Mouse (Mus musculus): Measurements from ENCODE around the gene Hipk2. TPM values are rescaled to one million over a fixed set of nuclear protein-coding genes. Genes with fewer than 3 reads are reported as not detected.

The Hipk2 gene
- polyA plus RNA-seq, 1 experiment = 26.9 TPM

DNA sequence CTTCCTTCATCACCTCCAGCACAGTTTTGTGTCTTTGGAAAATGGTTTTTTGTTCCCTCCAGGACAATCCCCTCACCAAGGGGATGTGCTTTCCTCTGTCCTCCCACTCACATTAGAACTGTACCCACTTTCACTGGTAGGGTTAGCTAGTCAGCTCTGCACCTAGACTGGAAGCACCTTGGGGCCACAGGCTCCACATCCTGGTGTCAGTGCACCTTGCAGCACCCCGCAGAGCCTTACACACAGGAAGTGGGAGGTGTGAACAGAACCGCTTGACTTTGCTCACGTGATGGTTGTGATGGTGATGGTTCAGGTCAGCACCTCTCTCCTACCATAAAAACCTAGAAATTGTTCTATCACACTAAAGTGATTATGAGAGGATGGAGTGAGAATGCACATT is 116.8 kb downstream of the Hipk2 start:
- TF ChIP-seq CTCF (IDR thresholded peaks at IDR 0.05; ENCODE audit: extremely low read depth, insufficient read depth, low read length) (no peak), POLR2A (IDR thresholded peaks at IDR 0.05; ENCODE audit: extremely low read depth, insufficient read depth, low read length) (no peak)
- no peak overlapping the region for H3K27ac ChIP-seq (ENCODE audit: insufficient read depth, low read length)
- H3K4me1 ChIP-seq (ENCODE audit: control insufficient read depth, insufficient read depth, low read length) = peaks cover 2% of the 10 kb centered on the region; the same call in 1 of the 2 replicates
- H3K4me3 ChIP-seq (ENCODE audit: insufficient read depth, low read length) = no peak overlapping the region

DNA sequence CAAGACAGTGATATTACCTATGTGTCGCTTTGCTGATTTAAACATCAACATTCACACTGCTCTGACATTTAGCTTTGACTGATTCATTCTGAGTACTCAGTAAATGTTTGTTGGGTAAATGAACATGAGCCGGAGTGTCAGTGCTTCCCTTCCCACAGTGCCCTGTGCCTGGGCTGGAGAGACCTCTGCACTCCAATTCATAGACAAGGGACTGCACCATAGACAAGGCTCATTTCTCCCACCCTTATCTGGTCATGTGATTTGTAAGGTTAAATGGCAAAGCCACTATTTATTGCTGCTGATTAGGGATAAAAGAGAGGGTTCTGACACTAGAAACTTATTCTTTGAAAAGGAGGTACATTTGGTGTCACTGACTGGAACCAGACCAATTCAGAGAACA is 118.4 kb downstream of the Hipk2 start:
- H3K4me3 ChIP-seq (ENCODE audit: insufficient read depth, low read length) = no peak overlapping the region
- no peak overlapping the region for H3K27ac ChIP-seq (ENCODE audit: insufficient read depth, low read length)
- TF ChIP-seq POLR2A (IDR thresholded peaks at IDR 0.05; ENCODE audit: extremely low read depth, insufficient read depth, low read length) (no peak), CTCF (IDR thresholded peaks at IDR 0.05; ENCODE audit: extremely low read depth, insufficient read depth, low read length) (no peak)
- H3K4me1 ChIP-seq (ENCODE audit: control insufficient read depth, insufficient read depth, low read length) = peaks cover 2% of the 10 kb centered on the region; the same call in 1 of the 2 replicates

GRCm38 (mm10) chr6:38756968-38757367 is 119.0 kb downstream of the Hipk2 start:
- no peak overlapping the region for H3K4me3 ChIP-seq (ENCODE audit: insufficient read depth, low read length)
- no peak overlapping the region for H3K27ac ChIP-seq (ENCODE audit: insufficient read depth, low read length)
- TF ChIP-seq POLR2A (IDR thresholded peaks at IDR 0.05; ENCODE audit: extremely low read depth, insufficient read depth, low read length) (no peak), CTCF (IDR thresholded peaks at IDR 0.05; ENCODE audit: extremely low read depth, insufficient read depth, low read length) (no peak)
- H3K4me1 ChIP-seq (ENCODE audit: control insufficient read depth, insufficient read depth, low read length) = peaks cover 2% of the 10 kb centered on the region; the same call in 1 of the 2 replicates

- TF ChIP-seq POLR2A (IDR thresholded peaks at IDR 0.05; ENCODE audit: extremely low read depth, insufficient read depth, low read length) (no peak), CTCF (IDR thresholded peaks at IDR 0.05; ENCODE audit: extremely low read depth, insufficient read depth, low read length) (no peak)
- peaks cover 2% of the 10 kb centered on the region; the same call in 1 of the 2 replicates for H3K4me1 ChIP-seq (ENCODE audit: control insufficient read depth, insufficient read depth, low read length)
- no peak overlapping the region for H3K27ac ChIP-seq (ENCODE audit: insufficient read depth, low read length)
- no peak overlapping the region for H3K4me3 ChIP-seq (ENCODE audit: insufficient read depth, low read length)
Observed at GRCm38 (mm10) chr6:38755961-38756360, 120.0 kb downstream of the Hipk2 start.

- H3K4me3 ChIP-seq (ENCODE audit: insufficient read depth, low read length) = no peak overlapping the region
- TF ChIP-seq CTCF (IDR thresholded peaks at IDR 0.05; ENCODE audit: extremely low read depth, insufficient read depth, low read length) (no peak), POLR2A (IDR thresholded peaks at IDR 0.05; ENCODE audit: extremely low read depth, insufficient read depth, low read length) (no peak)
- H3K4me1 ChIP-seq (ENCODE audit: control insufficient read depth, insufficient read depth, low read length) = peaks cover under 1% of the 10 kb centered on the region; the same call in 1 of the 2 replicates
- H3K27ac ChIP-seq (ENCODE audit: insufficient read depth, low read length) = no peak overlapping the region
Observed at GRCm38 (mm10) chr6:38755188-38755587, 120.8 kb downstream of the Hipk2 start.

DNA sequence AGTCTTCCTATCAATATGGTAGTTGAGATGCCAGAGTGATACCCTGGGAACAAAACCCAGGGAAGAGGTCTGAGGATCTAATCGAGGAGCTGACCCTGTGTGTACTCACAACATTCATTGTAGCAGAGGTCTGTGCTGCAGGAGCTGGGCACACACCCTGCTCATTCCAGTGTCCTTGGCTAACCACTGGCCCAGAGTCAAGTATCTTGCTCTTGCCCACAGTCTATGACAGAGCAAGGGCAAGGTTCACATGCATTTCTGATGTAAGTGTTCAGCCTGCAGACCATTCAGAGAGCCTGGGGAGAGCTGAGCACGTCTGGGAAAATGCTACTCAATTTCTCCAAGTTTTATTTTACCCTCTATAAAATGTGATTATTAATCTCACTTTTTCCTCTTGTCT is 122.2 kb downstream of the Hipk2 start:
- Histone ChIP-seq H3K4me3 (ENCODE audit: insufficient read depth, low read length) (no peak overlapping the region), H3K4me1 (ENCODE audit: control insufficient read depth, insufficient read depth, low read length) (no peaks in the 10 kb centered on the region), H3K27ac (ENCODE audit: insufficient read depth, low read length) (no peak overlapping the region)
- TF ChIP-seq POLR2A (IDR thresholded peaks at IDR 0.05; ENCODE audit: extremely low read depth, insufficient read depth, low read length) (no peak), CTCF (IDR thresholded peaks at IDR 0.05; ENCODE audit: extremely low read depth, insufficient read depth, low read length) (no peak)

- TF ChIP-seq POLR2A (IDR thresholded peaks at IDR 0.05; ENCODE audit: extremely low read depth, insufficient read depth, low read length) = no peak
- no peak for TF ChIP-seq CTCF (IDR thresholded peaks at IDR 0.05; ENCODE audit: extremely low read depth, insufficient read depth, low read length)
- Histone ChIP-seq H3K4me1 (ENCODE audit: control insufficient read depth, insufficient read depth, low read length) (no peaks in the 10 kb centered on the region), H3K4me3 (ENCODE audit: insufficient read depth, low read length) (no peak overlapping the region), H3K27ac (ENCODE audit: insufficient read depth, low read length) (no peak overlapping the region)
Observed at GRCm38 (mm10) chr6:38753025-38753424, 122.9 kb downstream of the Hipk2 start.

DNA sequence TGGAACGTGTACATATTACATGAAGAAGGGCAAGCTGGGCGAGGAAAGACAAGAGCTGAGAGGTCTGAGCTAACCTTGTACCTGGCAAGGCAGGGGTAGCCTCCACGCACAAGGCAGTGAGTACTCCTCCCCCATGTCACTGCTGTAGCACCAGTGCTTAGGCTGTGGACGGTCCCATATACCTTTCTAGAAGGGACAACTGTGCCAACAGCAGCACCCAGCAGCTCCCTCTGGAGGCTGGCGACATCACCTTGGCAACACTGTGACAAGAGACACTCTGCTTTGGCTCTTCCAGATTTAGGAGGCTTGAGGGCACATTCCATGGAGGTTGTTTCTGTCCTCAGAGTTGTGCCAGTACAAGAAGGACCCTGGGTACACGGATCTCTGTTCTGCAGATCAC is 123.5 kb downstream of the Hipk2 start:
- Histone ChIP-seq H3K4me3 (ENCODE audit: insufficient read depth, low read length) (no peak overlapping the region), H3K4me1 (ENCODE audit: control insufficient read depth, insufficient read depth, low read length) (no peaks in the 10 kb centered on the region), H3K27ac (ENCODE audit: insufficient read depth, low read length) (no peak overlapping the region)
- TF ChIP-seq POLR2A (IDR thresholded peaks at IDR 0.05; ENCODE audit: extremely low read depth, insufficient read depth, low read length) (no peak), CTCF (IDR thresholded peaks at IDR 0.05; ENCODE audit: extremely low read depth, insufficient read depth, low read length) (no peak)

DNA sequence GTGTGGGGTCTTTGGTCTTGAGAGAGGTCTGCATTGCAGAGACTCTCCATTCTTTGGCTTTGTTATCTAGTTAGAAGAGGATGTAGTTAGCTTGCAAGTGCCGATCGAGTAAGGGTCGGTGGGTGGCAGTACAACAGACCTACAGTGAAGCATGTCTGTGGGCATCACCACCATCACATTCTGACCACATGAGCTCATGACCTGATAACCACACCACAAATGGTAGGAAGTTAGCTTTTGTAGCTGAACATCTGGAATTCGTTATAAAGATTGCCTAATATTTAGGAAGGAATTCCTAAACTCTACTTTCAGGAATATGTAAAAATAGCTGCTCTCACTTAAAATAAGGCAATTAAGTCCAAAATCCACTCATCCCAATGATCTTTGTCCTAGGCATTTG is 127.9 kb downstream of the Hipk2 start:
- TF ChIP-seq POLR2A (IDR thresholded peaks at IDR 0.05; ENCODE audit: extremely low read depth, insufficient read depth, low read length) (no peak), CTCF (IDR thresholded peaks at IDR 0.05; ENCODE audit: extremely low read depth, insufficient read depth, low read length) (no peak)
- H3K27ac ChIP-seq (ENCODE audit: insufficient read depth, low read length) = no peak overlapping the region
- no peaks in the 10 kb centered on the region for H3K4me1 ChIP-seq (ENCODE audit: control insufficient read depth, insufficient read depth, low read length)
- no peak overlapping the region for H3K4me3 ChIP-seq (ENCODE audit: insufficient read depth, low read length)

DNA sequence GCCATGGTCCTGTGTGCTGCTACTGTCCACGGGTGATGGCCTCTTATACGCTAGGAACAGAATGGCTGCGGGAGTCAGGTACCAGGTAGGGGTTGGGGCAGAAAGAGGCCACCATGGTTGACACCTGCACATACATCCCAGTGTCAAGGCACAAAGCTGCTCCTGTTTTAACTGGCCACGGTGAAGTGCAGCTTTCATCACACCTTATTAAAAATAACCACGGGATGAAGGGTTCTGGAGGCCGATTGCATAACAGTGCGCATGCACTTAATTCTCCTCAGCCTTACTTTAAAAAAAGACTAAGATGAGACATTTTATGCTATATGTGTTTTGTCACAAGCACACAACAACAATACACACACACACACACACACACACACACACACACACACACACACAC is 132.6 kb downstream of the Hipk2 start:
- no peak overlapping the region for H3K4me3 ChIP-seq (ENCODE audit: insufficient read depth, low read length)
- TF ChIP-seq POLR2A (IDR thresholded peaks at IDR 0.05; ENCODE audit: extremely low read depth, insufficient read depth, low read length) (no peak), CTCF (IDR thresholded peaks at IDR 0.05; ENCODE audit: extremely low read depth, insufficient read depth, low read length) (no peak)

More for the DNA sequence above, 132.6 kb downstream of the Hipk2 start:
- Histone ChIP-seq H3K27ac (ENCODE audit: insufficient read depth, low read length) (no peak overlapping the region), H3K4me1 (ENCODE audit: control insufficient read depth, insufficient read depth, low read length) (no peaks in the 10 kb centered on the region)
